Mouse (Mus musculus) ES-E14 (cell line): ENCODE measurements at regions not wholly inside any gene's neighbourhood (a gene's known extent, or its start where the extent isn't known, plus 50 kb on each side); places are given as distances from the start of the nearest gene placed in this dataset.

Experiments used
- CHD2 ChIP-seq: IDR thresholded peaks from 2 replicates; pipeline ENCODE4 v1.6.1; 2014; ENCODE audit warnings: mild to moderate bottlenecking, low read depth, low read length, inconsistent platforms
- HCFC1 ChIP-seq: IDR thresholded peaks from 2 replicates; pipeline ENCODE4 v1.6.1; 2012; ENCODE audit warnings: low read length, inconsistent platforms, borderline replicate concordance; ENCODE audit not compliant: insufficient read depth
- ZC3H11A ChIP-seq: IDR thresholded peaks from 2 replicates; pipeline ENCODE4 v1.6.1; 2012; ENCODE audit warnings: low read depth, mild to moderate bottlenecking, inconsistent platforms, low read length, borderline replicate concordance

DNA sequence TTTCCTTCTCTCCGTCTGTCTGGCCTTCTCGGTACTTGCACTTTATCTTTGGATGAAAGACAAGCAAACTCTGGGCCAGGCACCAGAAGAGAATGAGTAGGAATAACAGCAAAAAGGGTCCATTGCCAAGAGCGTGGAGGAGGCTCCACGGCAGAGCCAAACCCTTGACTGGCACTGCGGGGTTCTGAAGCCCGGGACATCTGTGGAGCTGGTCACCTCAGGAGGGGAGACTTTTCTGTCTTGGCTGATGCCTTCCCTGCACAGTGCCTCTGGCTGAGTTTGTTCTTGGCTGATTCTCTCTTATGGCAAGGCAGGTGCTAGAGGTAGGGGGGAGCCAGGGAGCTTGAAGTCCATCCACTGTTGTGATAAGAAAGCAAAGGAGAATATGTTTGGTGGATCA lies 130.1 kb upstream of the Npvf start:
- TF ChIP-seq CHD2, result no peak
- no peak for TF ChIP-seq ZC3H11A
- no peak for TF ChIP-seq HCFC1
